Mouse (Mus musculus) gastrocnemius, postnatal 36 days (tissue): ENCODE data around the gene Ripor2. TPM values are rescaled to one million over a fixed set of nuclear protein-coding genes. Genes with fewer than 3 reads are reported as not detected.

Source experiments
- DNase-seq, 2 experiments: peaks; one replicate each; pipeline ENCODE4 v3.0.0; 2022
- intact Hi-C: fragments of 180-260 bp; cut with DNase I; formaldehyde crosslinking; loops from one replicate; pipeline ENCODE4 v1.15.1; 2025
- total RNA-seq, 2 experiments: library from RNA; stranded (reverse); gene quantifications; 2 replicates each; pipeline ENCODE4 v1.2.3; 2021

Ripor2 gene
- total RNA-seq, 2 experiments from 2014 or later, result 2.5 to 5.4 TPM

DNA sequence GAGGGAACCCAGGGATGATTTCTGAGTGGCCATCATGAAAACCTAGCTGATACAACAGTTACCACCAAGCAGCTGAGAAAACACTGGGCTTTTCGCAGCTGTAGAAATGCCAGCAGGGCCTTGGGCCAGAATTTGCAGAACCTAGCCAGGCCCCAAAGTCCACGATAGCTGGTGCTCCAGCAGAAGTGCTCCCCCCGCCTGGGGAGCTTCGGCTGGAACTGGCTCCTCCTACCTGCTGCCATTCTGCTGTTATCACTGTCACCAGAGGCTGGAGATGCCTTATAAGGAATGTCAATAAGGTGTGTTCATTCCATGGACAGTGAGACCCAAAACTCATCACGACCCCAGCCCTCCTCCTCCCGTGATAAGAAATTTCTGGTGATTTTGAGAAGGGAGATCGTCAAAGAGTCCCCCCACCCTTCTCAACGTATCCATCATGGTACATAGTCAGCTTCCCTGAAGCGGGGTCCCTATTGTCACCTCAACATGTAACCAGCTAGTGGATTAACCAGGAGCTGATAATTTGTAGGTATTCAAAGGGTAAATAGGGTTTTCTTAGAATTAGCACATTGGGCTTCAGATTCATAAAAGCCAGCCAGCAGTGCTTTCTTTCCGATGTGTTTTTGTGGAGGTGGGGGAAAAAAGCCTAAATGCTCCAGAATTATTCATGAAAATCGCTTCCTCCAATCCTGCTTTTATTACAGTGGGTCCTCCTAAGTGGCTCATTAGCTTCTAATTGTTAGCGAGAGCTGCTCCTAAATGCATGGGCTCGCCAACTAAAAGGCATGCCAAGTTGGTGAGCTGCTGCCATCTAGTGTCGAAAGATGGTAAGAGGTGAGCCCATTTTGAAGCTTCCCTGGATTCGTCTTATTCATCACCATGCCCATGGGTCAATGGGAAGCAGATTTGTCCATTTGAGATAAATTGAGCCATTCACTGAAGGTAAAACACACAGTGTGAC lies 105.0 kb downstream of the Ripor2 start:
- intact Hi-C loops, result loop anchor here (1.0 to 5.0 kb wide), 2 partner anchors 70 to 168 kb away; no protein-coding TSS in a partner anchor

DNA sequence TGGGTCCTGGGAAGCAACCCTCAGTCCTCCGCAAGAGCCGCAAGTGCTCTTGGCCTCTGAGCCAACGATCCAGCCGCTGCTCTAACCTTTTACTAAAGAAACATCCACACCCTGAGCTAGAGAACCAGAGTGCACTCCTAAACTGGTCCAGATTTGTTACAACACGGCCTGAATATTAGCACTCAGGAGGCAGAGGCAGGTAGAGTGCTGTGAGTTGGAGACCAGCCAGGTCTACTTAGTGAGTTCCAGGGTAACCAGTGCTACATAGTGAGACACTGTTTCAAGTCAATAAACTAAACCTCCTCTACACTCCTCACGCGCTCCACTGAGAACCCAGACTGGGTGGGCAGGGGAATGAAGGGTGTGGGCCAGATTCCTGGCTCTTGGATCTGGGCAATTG lies 111.3 kb downstream of the Ripor2 start:
- DNase-seq, result no peak

More for the DNA sequence above, 105.0 kb downstream of the Ripor2 start:
- peak; percentile 50 to 58 for DNase-seq

DNA sequence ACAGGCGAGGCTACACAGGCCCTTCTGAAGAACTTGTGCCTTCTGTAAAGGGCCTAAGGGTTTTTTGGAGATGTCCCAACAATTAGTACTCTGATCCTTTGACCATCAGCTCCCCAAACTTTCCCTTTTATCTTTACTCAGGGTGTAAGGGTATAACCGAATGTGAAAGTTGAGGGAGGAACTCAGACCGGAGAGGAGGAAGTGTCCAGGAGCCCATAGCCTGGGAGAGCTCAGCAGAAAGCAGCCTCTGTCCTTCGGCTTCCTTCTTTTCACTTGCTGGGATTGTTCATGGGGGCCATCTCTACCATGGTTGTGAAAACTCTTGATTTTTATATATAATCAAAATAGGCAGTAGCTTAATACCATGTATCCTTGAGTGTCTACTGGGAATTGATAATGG lies 116.8 kb downstream of the Ripor2 start:
- no peak for DNase-seq
- intact Hi-C loops, result no loop called here

More for the DNA sequence above, 111.3 kb downstream of the Ripor2 start:
- intact Hi-C loops, result no loop called here

DNA sequence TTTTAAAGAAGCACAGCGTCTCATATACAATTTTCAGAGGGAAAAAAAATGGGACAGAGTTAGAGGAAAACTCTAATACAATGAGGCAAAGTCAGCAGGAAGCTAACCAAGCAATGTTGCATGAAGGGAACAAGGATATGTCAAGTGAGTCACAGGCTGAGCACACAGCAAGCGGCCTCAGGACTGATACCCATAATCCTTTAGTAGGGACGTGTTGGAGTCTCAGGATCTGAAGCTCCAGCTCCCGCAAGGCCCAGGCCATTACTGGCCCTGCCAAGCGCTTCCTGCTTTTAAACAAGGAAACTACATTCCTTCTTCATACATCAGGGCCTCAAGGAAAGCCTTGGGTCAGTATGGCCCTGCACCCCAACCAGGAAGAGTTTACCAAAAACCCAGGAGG lies 120.1 kb downstream of the Ripor2 start:
- intact Hi-C loops, result no loop called here
- DNase-seq, result no peak

DNA sequence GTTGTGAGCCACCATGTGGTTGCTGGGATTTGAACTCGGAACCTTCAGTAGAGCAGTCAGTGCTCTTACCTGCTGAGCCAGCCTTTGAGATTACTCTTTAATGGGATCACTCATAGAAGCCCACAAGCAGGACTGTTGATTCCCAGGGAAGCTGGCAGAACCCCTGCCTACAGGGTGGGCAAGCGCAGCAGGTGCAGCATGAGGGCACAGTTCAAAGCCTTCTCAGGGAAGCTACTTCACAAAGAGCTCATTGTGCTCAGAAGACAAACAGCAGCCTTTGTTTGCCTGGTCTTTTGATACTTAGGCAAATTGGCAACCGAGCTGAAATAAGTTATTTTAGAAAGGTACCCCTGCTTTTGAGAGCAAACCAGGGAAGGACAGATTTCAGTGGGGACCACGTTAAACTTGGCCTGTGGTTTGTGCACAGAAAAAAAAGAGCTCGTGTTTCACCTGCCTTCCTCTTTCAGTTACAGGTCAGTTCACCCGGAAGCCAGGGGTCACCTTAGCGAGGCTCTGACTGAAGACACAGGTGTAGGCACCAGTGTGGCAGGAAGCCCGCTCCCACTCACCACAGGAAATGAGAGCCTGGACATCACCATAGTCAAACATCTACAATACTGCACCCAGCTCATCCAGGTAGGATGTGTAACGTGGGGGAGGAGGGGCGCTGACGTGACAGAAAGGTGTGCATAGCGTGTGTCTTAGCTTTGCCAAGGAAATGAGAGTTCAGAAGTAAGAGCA lies 127.8 kb downstream of the Ripor2 start:
- no peak for DNase-seq
- intact Hi-C loops, result no loop called here

DNA sequence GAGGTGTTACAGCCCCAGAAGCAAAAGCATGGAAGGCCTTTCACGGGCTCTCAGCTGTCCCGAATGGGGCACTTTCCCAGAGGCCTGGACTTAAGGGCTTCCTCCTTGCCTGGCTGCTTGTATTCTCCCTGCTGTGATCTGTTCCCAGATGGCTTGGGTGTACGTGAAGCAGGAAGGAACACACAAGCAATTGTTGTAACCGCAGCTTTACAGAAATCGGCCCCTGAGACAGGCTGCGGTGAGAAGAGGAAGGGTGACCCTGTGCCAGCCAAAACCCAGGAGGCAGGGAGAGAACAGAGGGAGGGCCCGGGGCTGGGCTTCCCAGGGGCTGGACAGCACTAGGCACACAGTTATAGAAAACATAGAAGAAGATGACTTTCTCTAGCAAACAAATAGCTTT lies 129.0 kb downstream of the Ripor2 start:
- intact Hi-C loops, result no loop called here

DNA sequence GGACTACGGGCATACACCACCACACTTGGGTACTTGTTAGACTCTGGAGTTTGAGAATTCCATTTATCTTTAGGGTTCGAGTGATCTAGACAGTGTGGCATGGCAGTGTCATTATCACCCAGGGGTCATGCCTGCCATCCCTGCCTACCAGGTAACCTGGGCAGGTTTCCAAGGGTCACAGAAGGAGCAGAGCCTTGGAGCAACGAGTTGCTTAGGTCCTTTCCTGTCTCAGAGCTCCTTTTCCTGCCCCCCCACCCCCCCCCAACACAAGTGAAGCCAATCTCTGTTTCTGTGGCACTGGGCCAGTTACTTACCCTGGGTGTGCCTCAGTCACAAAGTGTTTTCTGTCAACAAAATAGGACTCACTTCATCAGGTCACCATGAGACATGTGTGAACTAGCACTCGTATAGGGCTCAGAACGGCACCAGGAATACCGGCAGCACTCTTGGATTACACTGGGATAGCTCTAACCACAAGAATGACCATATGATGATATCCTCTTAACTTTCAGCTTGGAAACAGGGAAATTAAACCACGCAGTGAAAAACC lies 130.7 kb downstream of the Ripor2 start:
- intact Hi-C loops, result no loop called here
- no peak for DNase-seq

More for the DNA sequence above, 129.0 kb downstream of the Ripor2 start:
- no peak for DNase-seq

DNA sequence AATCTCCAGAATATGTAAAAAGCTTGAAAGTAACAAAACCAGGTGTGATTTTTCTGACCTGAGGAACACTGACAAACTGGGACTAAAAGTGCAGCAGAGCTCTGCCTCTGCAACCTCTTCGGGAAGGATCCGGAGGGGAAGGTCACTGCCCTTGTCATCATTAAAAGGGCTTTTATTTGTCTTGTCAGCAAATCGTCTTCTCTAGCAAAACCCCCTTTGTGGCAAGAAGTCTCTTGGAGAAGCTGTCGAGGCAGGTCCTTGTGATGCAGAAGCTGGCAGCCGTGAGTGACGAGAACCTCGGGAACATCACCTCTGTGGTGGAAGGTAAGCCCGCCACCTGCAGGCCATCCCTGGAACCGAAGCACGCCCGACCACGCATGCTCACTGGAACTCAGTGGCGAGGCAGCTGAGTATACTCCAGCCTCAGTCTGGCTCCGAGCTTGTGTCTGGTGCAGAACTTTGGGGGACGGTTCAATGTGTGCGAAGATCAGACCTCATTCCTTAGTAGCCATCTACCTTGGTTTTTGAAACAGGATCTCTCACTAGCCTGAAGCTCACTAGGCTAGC lies 131.5 kb downstream of the Ripor2 start:
- intact Hi-C loops, result no loop called here
- DNase-seq, result peak; percentile 77 to 86

DNA sequence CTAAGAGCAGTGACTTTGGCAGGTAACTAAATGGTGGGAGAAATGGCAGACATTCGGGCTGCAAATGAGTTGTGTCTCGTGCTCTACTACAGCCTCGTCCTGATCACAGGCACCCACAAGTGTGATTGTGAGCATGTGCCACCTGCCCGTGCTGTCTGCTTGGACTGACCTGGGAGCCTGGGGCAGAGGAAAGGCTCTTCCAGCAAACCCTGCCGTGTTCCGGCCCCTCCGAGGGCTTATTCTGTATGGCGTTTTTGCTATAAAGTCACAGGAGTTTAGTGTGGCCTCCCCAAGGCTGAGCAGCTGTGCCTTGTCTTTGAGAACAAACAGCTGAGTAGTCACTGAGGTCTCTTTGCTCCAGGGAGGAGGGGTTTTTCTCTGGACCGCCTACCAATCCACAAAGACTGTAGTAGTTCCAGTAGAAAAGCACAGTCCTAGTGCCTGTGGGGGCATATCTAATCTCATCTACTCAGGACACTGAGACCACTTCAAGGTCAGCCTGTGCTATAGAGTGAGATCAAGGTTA lies 132.4 kb downstream of the Ripor2 start:
- no peak for DNase-seq
- intact Hi-C loops, result no loop called here

DNA sequence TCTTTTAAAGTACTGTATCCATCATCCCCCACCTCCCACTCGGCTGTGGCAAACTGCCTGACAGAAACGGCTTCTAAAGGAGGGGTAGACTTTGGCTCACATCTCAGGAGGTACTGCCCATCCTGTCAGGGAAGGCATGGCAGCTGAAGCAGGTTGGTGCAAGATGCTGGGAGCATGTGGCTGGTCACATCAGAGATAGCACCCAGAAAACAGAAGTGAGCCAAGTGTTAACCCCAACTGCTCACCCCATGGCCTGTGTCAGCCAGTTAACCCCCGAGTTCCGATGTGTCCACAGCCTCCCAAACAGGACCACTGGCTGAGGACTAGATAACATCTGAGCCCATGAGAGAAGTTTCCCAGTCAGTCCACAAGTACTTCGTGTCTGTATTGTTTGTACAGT lies 133.6 kb downstream of the Ripor2 start:
- intact Hi-C loops, result no loop called here
- DNase-seq, result no peak

DNA sequence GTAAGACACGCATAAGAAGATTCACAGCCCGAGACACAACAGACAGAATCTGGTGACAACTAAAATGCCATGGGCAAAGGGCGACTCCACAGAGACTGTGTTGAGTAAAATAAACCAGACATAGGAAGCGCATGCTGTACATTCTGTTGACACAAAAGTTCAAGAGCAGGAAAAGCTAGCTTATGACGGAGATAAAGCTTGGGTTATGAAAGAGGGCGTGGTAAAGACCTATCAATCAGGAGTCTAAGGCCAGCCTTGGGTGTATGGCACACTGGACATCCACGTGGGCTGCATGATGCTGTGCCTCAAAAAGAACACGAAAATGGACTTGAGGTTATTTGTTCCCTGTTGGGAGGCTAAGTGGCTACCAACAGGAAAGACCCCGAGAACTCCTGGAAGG lies 134.5 kb downstream of the Ripor2 start:
- no peak for DNase-seq
- intact Hi-C loops, result no loop called here

DNA sequence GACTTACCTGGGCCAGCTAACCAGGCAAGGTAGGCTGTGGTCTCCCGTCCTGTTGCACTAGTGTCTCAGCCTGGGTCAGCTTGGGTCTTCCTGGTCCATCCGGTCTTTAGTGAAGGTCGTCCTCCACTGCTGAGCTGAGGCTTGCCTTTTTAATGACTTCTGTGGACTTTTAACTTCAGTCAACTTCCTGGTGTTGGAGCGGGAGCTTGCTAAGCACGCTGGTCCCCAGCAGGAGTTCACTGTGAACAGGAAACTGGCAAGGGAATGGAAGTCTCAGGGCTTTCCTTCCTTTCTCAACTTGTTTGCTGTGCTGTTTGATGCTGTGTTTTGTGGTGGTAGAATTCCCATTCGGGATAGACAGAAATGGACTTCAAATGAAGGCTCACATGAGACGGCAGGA lies 135.7 kb downstream of the Ripor2 start:
- DNase-seq, result no peak
- intact Hi-C loops, result no loop called here

DNA sequence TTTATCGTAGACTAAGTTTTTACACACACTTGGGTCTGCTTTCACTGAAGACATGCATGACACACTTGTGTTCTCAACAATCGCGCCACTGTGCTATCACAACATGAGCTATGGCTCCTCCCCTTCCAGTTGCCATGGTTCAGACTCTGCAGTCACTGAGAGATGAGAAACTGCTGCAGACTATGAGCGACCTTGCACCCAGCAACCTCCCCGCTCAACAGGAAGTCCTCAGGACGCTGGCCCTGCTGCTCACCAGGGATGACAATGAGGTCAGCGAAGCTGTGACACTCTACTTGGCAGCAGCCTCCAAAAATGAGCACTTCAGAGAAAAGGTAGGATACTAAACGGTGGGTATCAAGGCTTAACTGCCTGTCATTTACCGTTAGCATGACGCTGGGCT lies 139.5 kb downstream of the Ripor2 start:
- intact Hi-C loops, result loop anchor here (10.0 kb wide), 1 partner anchor 203 kb away; no protein-coding TSS in a partner anchor
- no peak for DNase-seq

DNA sequence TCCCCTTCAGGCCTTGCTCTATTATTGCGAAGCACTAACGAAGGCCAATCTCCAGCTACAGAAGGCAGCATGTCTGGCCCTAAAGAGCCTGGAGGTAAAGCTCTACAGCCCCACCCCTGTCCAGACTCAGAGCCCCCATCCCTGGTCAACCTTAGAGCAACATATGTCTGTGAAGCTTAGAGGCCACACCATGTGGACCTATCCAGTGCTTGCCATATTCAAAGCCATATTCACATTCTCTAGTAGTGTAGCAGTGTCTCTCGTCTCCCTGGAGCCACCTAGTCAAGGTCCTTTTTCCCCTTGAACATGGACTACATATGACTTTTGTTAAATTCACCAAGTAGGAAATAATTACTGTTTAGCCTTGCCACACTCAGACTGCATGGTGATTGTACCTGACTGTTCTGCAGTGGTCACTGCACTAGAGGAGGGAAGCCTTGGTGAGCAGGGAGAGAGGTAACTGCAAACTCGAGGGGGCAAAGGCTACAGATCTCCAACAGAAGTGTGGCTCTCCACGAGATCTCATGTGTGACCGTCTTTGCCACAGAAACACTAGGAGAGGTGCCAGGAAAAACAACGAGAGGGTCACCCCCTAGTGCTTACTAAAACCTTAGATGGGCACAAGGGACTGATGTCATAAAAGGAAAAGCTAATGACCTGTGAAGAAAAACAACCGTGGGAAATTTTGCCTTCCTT lies 141.9 kb downstream of the Ripor2 start:
- intact Hi-C loops, result loop anchor here (10.0 kb wide), 1 partner anchor 201 kb away; no protein-coding TSS in a partner anchor
- no peak for DNase-seq

DNA sequence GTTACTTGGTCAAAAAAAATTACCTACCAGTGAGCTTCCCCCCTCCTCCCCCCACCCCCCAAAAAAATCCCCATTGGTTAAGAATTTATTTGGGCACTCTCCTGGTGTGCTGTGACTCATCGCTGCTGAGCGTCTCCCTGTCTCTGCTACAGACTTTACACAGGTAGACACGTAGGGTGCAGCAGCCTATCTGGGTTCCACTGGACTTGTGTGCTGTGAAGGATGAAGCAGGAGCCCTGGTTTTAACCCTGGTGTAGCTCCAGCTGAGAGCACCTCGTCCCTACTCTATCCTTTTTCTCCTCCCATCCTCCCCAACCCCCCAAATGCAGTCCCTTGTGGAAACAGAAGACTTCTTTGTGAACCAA lies 142.4 kb downstream of the Ripor2 start:
- no peak for DNase-seq
- intact Hi-C loops, result loop anchor here (10.0 kb wide), 1 partner anchor 200 kb away; no protein-coding TSS in a partner anchor

DNA sequence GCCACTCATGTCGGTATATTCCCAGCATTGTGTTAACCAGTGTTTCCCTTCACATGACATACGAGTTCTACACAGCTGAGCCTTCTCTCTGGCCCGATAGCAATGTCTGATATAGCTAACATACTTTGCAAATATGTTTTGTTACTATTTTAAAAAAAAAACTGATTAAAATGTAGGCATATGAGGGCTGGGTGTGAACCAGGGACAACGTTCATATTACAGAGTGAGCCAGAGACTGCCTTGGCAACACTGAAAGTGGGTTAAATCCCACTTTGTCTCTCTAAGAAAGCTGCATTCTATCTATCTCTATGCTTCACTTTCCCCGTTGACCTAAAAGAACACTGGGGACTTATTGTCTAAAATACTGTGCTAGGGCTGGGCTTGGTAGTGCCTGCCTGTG lies 147.1 kb downstream of the Ripor2 start:
- intact Hi-C loops, result loop anchor here (10.0 kb wide), 1 partner anchor 196 kb away; no protein-coding TSS in a partner anchor
- no peak for DNase-seq

DNA sequence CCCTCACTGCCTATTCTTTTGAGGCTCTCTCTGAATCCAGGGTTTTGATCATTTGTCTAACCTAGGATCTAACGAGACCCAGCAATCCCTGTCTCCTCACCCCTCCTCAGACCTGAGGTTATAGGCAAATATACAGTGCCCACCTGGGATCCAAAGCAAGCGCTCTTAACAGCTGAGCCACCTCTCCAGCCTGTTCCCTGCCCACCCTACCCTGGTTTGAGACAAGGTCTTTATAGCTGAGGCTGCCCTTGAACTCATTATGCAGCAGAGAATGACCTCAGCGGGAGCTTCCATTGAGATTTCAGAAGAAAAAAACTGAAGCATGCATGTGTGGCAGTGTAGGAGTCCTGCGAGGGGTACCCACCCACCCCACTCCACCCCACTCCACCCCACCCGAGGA lies 152.5 kb downstream of the Ripor2 start:
- intact Hi-C loops, result no loop called here
- no peak for DNase-seq

DNA sequence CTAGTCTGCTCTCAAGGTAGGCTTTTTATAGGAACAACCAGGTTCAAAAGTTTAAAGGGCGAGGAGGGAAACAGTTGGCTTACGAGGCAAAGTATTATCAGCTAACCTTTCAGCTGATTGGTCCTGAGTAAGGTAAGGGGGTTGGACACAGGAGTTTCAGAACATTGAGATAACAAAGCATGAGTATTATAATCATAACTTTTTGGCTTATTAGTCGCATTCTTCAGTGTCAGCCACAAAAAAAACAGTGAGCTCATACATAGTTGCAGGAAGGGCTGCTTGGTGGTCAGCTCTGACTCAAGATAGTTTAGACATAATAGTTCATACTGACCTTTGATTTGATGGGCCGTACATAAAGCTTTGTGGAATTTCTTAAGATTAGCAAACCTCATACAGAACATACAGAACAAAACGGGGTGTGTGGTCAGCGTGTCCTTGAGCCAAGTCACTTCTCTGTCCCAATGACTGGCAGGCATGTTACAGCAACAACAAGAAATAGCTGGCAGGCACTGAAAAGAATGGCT lies 153.7 kb downstream of the Ripor2 start:
- no peak for DNase-seq
- intact Hi-C loops, result no loop called here

DNA sequence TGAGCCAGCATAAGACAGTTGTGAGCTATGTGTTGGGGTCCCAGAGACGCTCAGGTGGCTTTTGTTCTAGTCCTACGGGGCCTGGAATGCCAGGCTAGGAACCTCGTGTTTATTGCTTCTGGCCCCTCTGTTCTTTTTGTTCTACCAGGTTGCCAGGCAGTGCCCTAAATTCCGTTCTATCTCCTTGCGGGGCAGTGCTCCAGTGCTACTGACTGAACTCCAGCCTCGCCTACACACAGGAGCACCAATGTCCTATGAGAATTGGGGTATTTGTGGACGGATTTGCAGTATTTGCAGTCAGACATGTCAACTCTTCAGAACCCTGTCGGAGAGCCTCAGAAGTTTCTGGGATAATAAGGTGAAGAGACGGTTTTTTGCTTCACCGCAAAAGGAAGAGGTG lies 159.0 kb downstream of the Ripor2 start, which contains the start of gene Armh2:
Armh2 (plus strand) TSS at position 205 of the 400 bp plus-strand sequence.
- intact Hi-C loops, result no loop called here
- DNase-seq, result no peak
